Mouse (Mus musculus) kidney, postnatal 10 days (tissue): ENCODE measurements at regions not wholly inside any gene's neighbourhood (a gene's known extent, or its start where the extent isn't known, plus 50 kb on each side); places are given as distances from the start of the nearest gene placed in this dataset.
A peak's percentile ranks its signal among the peaks of the same experiment; 100 is the strongest.

Experiments used
- DNase-seq: peaks from one replicate; pipeline ENCODE4 v3.0.0; 2021; ENCODE audit warnings: mixed read lengths

DNA sequence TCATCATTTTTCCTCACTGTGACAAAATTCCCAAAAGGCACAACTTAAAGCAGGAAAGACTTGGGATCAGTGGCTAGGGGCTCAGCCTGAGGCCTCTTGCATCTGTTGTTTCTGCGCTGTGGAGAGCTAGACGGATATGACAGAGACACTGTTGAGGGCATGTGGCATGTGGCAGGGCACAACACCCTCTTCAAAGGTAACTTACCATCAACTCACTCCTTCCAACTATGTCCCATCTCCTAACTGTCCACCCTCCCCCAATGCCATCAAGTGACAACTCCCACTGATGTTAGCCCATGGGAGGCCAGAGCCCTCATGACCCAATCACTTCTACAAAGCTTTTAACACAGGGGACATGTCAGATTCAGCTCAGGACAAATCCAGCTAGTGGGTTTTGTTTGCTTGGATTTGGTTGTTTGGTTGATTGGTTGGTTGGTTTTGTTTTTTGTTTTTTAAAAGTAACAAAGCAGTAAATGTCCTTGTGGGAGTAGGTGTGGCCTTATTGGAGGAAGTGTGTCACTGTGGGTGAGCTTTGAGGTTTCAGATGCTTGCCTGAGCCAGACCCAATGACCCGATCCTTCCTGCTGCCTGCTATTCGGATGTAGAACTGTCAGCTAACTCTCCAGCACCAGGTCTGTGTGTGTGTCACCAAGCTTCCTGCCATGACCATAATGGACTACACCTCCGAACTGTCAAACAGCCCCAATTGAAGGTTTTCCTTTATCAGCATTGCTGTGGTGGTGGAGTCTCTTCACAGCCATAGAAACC, 53.2 kb upstream of the Lef1 start:
- no peak for DNase-seq

GRCm38 (mm10) chr3:131054241-131054972, 55.9 kb upstream of the Lef1 start:
- no peak for DNase-seq

GRCm38 (mm10) chr3:131047716-131048115, 62.6 kb upstream of the Lef1 start:
- DNase-seq: no peak

GRCm38 (mm10) chr3:131046412-131046811, 63.9 kb upstream of the Lef1 start:
- peak; percentile 56 for DNase-seq

GRCm38 (mm10) chr3:131040214-131040825, 70.0 kb upstream of the Lef1 start:
- DNase-seq: no peak

- no peak for DNase-seq
These were observed 73.2 kb upstream of the Lef1 start for GRCm38 (mm10) chr3:131037095-131037494.

DNA sequence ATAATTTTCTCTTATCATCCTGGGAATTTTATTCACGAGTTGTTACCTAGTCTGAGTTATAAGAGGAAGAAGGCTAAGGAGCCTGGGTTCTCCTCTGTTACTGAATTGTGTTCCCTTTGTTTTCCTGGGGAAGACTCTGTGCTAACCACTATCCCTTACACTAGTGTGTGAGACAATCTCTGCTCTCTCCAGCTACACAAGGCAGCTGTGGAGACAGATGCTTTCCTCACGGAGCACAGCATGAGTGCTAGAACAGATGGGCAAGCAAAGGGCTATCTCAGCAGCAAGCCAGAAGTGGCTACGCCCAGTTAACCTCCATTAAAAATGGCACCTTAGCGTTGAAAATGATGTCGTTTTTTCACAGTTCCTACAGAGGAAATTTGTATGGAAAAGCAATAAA, 75.5 kb upstream of the Lef1 start:
- no peak for DNase-seq

DNA sequence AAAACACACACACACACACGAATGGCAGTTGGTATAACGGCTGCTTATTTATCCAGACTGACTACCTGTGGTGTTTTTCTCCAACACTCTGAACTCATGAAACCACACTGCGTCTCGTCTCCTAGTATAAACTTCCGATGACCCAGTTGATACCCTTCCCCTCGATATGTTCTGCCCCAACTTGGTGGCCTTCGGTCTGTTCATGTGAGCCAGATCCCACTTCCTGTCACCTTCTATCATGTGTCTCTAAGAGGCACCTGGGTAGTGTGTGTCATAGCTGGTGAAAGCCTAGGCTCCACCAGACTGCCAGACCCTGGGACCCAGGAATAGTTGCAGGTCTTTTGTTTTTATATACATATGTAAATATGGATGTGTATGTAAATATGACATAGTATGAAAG, 83.9 kb upstream of the Lef1 start:
- DNase-seq: no peak

GRCm38 (mm10) chr3:131019163-131019956, 90.9 kb upstream of the Lef1 start:
- peak; percentile 74 for DNase-seq

DNA sequence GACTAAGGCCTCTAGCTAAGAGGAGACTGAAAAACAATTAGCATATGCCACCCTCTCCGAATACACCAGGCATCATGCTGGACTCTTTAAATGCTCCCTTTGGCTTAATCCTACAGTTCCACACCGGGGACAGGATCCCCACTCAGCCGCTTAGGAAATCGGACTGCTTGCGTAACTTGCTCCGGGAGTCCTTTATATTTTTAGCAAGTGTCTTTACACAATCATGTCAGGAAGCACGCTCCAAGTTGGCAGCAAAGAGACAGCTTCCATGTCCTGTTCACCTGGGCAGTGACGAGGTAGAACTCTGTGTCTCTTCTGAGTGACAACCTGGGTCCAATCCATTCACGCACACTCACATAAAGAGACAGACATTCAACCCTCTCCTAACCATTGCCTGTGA, 92.4 kb upstream of the Lef1 start:
- no peak for DNase-seq

DNA sequence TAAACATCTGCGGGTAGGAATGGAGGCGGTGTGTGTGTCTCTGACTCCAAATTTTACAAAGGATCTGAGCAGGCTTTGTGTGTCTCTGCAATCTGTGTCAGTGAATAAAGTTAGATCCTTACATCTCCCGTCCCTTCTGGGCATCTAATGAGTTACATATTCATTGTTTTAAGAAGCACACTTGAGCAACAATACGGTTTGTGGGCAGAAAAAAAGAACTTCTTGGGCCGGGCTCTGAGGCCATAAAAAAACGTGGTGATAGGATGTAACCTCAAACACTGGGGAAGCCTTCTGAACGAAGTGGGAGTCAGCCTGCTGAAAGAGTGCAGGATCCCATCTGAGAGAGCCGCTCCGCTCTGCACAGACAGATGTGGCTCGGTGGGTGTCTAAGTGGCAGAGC, 94.2 kb upstream of the Lef1 start:
- DNase-seq: no peak

GRCm38 (mm10) chr3:131014092-131014716, 96.1 kb upstream of the Lef1 start:
- no peak for DNase-seq

DNA sequence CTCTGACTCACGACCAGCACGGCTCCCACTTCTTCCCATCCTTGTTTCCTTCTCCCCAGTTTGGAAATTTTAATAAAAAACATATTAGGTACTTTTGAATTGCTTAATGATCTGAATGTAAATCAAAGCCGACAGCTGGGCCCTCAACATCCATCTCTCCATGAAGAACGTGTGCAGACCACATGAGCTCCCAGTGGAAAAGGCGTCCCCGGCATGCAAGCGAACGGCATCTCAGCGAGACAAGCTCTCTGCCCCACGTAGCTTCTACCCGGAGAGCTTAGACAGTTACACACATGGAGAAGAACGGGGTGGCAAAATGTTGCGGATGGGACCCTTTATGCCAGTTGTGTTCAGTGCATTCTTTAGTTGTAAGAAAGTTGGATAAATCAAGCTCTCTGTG, 109.6 kb upstream of the Lef1 start:
- no peak for DNase-seq

DNA sequence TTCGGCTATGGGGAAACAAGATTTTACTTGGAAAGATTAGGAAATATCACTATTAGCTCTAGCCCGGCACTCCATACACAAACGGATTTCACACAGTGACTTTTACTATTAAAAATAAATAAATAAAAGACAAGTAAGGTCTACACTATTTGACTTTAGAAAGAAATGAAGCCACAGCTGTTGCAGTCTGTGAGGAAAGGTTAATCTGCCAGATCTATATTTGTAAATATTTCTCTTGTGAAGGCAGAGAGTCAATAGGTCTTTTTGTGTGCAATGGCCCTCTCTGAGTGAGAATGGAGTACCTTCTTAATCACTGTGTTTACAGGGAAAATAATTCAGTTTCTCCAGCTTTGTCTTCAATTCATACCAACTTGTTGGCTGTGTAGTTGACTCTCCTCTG, 110.0 kb upstream of the Lef1 start:
- no peak for DNase-seq

DNA sequence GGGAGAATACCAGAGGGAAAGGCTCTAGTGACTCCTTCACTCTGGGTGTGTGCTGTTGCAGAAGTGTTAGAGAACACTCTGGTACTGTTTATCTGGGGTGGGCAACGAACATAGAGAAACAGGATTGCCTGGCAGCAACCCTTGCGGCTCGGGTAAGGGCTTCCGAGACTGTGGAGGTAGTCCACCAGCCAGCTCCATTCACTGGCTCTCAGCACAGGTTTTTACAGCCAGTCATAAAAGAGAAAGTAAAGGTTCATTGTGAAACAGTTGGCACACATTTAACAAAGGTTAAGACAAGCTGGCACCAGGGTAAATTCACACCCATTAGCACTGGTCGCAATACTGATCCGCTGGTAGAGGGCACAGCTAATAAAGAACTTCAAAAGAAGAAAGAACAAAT, 110.5 kb upstream of the Lef1 start:
- no peak for DNase-seq

GRCm38 (mm10) chr3:130998433-130998832, 111.8 kb upstream of the Lef1 start:
- no peak for DNase-seq

DNA sequence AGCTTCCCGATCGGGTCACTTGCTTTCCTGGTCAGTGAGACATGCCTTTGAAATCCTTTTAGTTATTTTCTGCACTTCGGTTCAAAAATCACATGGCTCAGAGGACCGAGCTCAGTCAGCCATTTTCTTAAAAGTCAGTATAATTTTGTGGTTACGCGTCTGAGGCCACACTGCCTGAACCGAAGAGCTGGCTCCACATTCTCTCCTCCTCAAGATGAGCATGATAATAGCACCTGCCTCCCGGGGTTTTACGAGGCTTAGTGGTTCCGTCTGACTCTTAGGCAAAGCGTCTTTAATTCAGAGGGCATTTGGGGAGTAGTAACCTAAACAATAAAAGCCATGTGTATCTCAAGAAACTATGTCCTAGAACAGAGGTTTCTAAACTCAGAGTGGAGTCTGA, 113.5 kb upstream of the Lef1 start:
- DNase-seq: no peak

DNA sequence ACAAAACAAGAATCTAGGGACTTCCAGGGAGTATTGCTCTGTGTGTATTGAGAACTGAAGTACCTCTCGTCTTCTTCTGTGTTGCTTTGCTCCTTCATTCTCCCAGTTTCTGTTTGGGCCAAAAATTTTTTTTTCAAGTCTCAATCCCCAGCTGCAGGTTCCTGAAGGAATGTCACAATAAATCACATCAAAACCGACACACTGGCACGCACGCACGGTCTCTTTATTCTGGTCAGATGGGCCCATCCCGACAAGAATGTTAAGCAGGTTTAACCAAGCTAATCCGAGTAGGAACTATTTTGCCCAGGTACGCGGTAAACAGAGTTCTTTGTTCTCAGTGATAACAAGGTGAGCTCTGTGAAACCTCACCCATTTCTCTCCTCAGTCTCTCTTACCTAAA, 118.3 kb upstream of the Lef1 start:
- no peak for DNase-seq

DNA sequence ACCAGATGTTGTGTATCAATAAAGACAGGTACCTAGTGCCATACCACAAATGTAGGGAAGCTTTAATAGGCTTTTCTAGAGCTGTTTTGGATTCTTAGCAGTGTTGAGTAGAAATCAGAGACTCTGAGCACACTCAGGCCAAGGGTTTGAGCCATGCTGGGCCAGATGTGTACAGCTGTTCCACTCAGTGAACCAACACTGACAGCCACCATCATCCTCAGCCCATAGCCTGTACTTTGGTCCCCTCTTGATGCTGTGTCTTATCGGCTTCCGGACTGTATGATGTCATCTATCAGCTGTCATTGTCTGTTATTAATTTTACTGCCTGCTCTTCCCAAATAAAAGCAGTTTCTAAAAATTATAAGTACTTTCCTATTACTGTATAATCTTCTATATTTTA, 123.6 kb upstream of the Lef1 start:
- no peak for DNase-seq

GRCm38 (mm10) chr3:130986101-130986500, 124.2 kb upstream of the Lef1 start:
- DNase-seq: no peak

GRCm38 (mm10) chr3:130981566-130981965, 128.7 kb upstream of the Lef1 start:
- DNase-seq: no peak

DNA sequence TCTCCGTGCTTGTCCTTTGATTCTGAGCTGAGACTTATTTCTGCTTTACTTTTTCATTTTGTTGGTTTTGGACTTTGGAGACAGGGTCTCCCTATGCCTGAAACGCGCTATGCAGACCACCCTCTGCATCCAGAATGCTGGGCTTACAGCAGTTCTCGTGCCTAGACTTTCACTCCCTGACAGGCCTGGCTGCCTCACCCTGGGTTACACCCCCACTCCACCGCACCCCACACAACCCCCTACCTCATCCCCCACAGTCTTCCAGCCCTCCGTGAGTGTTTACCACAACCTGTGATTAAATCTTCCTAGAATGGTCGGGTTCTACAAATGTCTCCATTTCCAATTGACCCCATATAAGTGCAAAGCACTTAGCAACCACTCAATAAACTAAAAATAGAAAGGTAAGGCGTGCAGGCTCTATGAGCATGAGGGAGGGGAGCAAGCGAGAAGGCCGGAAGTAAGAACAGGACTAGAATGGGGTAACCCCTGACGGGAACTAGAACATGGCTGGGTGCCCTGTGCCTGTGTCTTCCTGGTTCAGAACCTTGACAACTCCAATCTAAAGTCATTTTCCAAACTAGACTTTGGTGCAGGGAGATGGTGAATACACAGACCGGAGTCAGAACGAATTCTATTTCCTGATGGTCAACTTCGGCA, 131.2 kb upstream of the Lef1 start:
- DNase-seq: no peak
